ENCODE assay signal across 34 mouse cellular contexts in genomic region chr13:112252012-112252411, GRCm38 (mm10). TPM values are rescaled to one million over a fixed set of nuclear protein-coding genes. Genes with fewer than 3 reads are reported as not detected.
DNase-seq lines count a peak whose midpoint lies in the region; ATAC-seq and TF ChIP-seq lines count a peak whose summit lies in the region.
"Had no signal": no experiment of that assay in that cellular context is flagged by ENCODE, and none has a peak within 500 bp of the region (broad histone marks: within the 10 kb centered on the region; RNA-seq: fewer than 3 reads in every experiment).

No protein-coding gene starts in this region.

- no peaks in the 10 kb centered on the region for H3K36me3 ChIP-seq in forebrain, embryonic 11.5 days (ENCODE audit: control insufficient read depth, insufficient read depth, low read length)
- no peaks in the 10 kb centered on the region for H3K36me3 ChIP-seq in forebrain, postnatal 0 days (ENCODE audit: insufficient read depth)
- no peaks in the 10 kb centered on the region for H3K36me3 ChIP-seq in intestine, embryonic 16.5 days (ENCODE audit: control insufficient read depth, insufficient read depth, low read length)
- H3K36me3 ChIP-seq in intestine, postnatal 0 days (ENCODE audit: control insufficient read depth, insufficient read depth) = no peaks in the 10 kb centered on the region
- H3K36me3 ChIP-seq: embryonic facial prominence, embryonic 13.5 days; forebrain, embryonic 12.5 days; heart, embryonic 12.5 days; hindbrain, embryonic 12.5 days; intestine, embryonic 15.5 days; limb, embryonic 10.5 days; limb, embryonic 15.5 days; liver, embryonic 13.5 days; midbrain, embryonic 13.5 days; neural tube, embryonic 13.5 days had no signal

- H3K4me2 ChIP-seq in forebrain, embryonic 11.5 days (ENCODE audit: low read depth, low read length, severe bottlenecking) = no peak overlapping the region
- no peak overlapping the region for H3K4me2 ChIP-seq in forebrain, postnatal 0 days (ENCODE audit: low read depth)
- H3K4me2 ChIP-seq in intestine, embryonic 16.5 days (ENCODE audit: low read depth, low read length) = no peak overlapping the region
- H3K4me2 ChIP-seq in intestine, postnatal 0 days (replicated peaks; ENCODE audit: low read depth) = no peak overlapping the region
- H3K4me2 ChIP-seq: embryonic facial prominence, embryonic 13.5 days; forebrain, embryonic 12.5 days; hindbrain, embryonic 12.5 days; intestine, embryonic 15.5 days; limb, embryonic 15.5 days; liver, embryonic 13.5 days; midbrain, embryonic 13.5 days; neural tube, embryonic 13.5 days had no signal

- no peak for ATAC-seq in forebrain, embryonic 11.5 days (replicated peaks; ENCODE audit: low FRiP score)
- no peak for ATAC-seq in forebrain, postnatal 0 days
- ATAC-seq in intestine, embryonic 16.5 days = no peak
- ATAC-seq in intestine, postnatal 0 days = no peak
- ATAC-seq: activated CD4-positive, CD25-positive, alpha-beta regulatory T cell, adult 4 months; hindbrain, postnatal 0 days; intestine, embryonic 15.5 days; midbrain, embryonic 13.5 days had no signal

- H3K27me3 ChIP-seq in forebrain, embryonic 11.5 days (ENCODE audit: control insufficient read depth, insufficient read depth, low read length) = no peaks in the 10 kb centered on the region
- H3K27me3 ChIP-seq in forebrain, postnatal 0 days (ENCODE audit: insufficient read depth, low read length) = no peaks in the 10 kb centered on the region
- no peaks in the 10 kb centered on the region for H3K27me3 ChIP-seq in intestine, embryonic 16.5 days (replicated peaks; ENCODE audit: control insufficient read depth, insufficient read depth, low read length)
- no peaks in the 10 kb centered on the region for H3K27me3 ChIP-seq in intestine, postnatal 0 days (replicated peaks; ENCODE audit: control insufficient read depth, insufficient read depth, low read length)
- H3K27me3 ChIP-seq: embryonic facial prominence, embryonic 13.5 days; forebrain, embryonic 12.5 days; heart, embryonic 12.5 days; intestine, embryonic 15.5 days; limb, embryonic 15.5 days; liver, embryonic 13.5 days; midbrain, embryonic 13.5 days; neural tube, embryonic 13.5 days had no signal

- intact Hi-C loops in left cerebral cortex, postnatal 14 days (cut with DNase I) = no loop called here
- intact Hi-C loops in left cerebral cortex, postnatal 10 days (cut with DNase I) = no loop called here

- no peak for TF ChIP-seq CTCF in forebrain, postnatal 0 days (IDR thresholded peaks at IDR 0.05; ENCODE audit: low read depth)
- TF ChIP-seq CTCF in intestine, postnatal 0 days (IDR thresholded peaks at IDR 0.05; ENCODE audit: low read depth) = no peak

- DNase-seq in forebrain, embryonic 11.5 days (ENCODE audit: low spot score) = peak; percentile 33
- DNase-seq in forebrain, postnatal 0 days = no peak
- peak; percentile 33 for DNase-seq in 3T3-L1 (ENCODE audit: low read depth, low spot score)
- peak; percentile 75 for DNase-seq in lung, postnatal 10 days
- DNase-seq in left cerebral cortex, postnatal 14 days (ENCODE audit: low spot score in 2 of 2) = no peak
- no peak for DNase-seq in left cerebral cortex, postnatal 10 days (ENCODE audit: extremely low spot score in 1 of 2, low spot score in 2 of 2)
- DNase-seq: adrenal gland, adult 8-10 months; cerebellum, adult 11 months; cerebellum, adult 9-11 months; embryo, embryonic 11 days; gastrocnemius, postnatal 10 days; kidney, adult 9 months; kidney, postnatal 25 days; liver, embryonic 13.5 days; right cerebral cortex, postnatal 4 days; thymus, adult 18-20 months; thymus, postnatal 25 days had no signal

- H3K27ac ChIP-seq in forebrain, embryonic 11.5 days (ENCODE audit: low read depth, low read length) = no peak overlapping the region
- no peak overlapping the region for H3K27ac ChIP-seq in forebrain, postnatal 0 days (ENCODE audit: low read depth, low read length)
- peak overlapping the region; percentile 24; the same call in 1 of the 2 replicates for H3K27ac ChIP-seq in intestine, embryonic 16.5 days (ENCODE audit: low read length)
- no peak overlapping the region for H3K27ac ChIP-seq in intestine, postnatal 0 days (ENCODE audit: low read depth, low read length)
- H3K27ac ChIP-seq: embryonic facial prominence, embryonic 13.5 days; forebrain, embryonic 12.5 days; hindbrain, embryonic 12.5 days; hindbrain, postnatal 0 days; intestine, embryonic 15.5 days; limb, embryonic 10.5 days; limb, embryonic 15.5 days; liver, embryonic 13.5 days; macrophage; midbrain, embryonic 13.5 days; neural tube, embryonic 13.5 days; stomach, postnatal 0 days had no signal

- H3K4me1 ChIP-seq in forebrain, embryonic 11.5 days (replicated peaks; ENCODE audit: control insufficient read depth, insufficient read depth, low read length) = no peaks in the 10 kb centered on the region
- H3K4me1 ChIP-seq in forebrain, postnatal 0 days (ENCODE audit: insufficient read depth) = no peaks in the 10 kb centered on the region
- peaks cover 14% of the 10 kb centered on the region for H3K4me1 ChIP-seq in intestine, embryonic 16.5 days (ENCODE audit: control insufficient read depth, insufficient read depth, low read length)
- H3K4me1 ChIP-seq in intestine, postnatal 0 days (replicated peaks; ENCODE audit: control insufficient read depth, insufficient read depth, low read length) = 0 out of 2 replicates have a peak, but pooled peaks cover 2% of the 10 kb centered on the region
- H3K4me1 ChIP-seq: limb, embryonic 15.5 days; liver, embryonic 13.5 days had no signal

- H3K4me3 ChIP-seq in forebrain, embryonic 11.5 days (ENCODE audit: low read depth, low read length) = no peak overlapping the region
- no peak overlapping the region for H3K4me3 ChIP-seq in forebrain, postnatal 0 days (ENCODE audit: low read depth, low read length)
- H3K4me3 ChIP-seq in intestine, embryonic 16.5 days (ENCODE audit: low read length) = no peak overlapping the region
- H3K4me3 ChIP-seq in intestine, postnatal 0 days (ENCODE audit: low read depth, low read length) = no peak overlapping the region
- H3K4me3 ChIP-seq: embryonic facial prominence, embryonic 13.5 days; erythroblast, embryonic 14.5 days; forebrain, embryonic 12.5 days; heart, embryonic 12.5 days; hindbrain, embryonic 12.5 days; intestine, embryonic 15.5 days; limb, embryonic 10.5 days; limb, embryonic 15.5 days; liver, embryonic 13.5 days; midbrain, embryonic 13.5 days; neural tube, embryonic 13.5 days had no signal

- 85% methylated on average over 3 of the region's 3 CpGs for WGBS in forebrain, embryonic 11.5 days
- 57% methylated on average over 3 of the region's 3 CpGs for WGBS in forebrain, postnatal 0 days
- WGBS in intestine, embryonic 16.5 days = 81% methylated on average over 3 of the region's 3 CpGs
- 78% methylated on average over 3 of the region's 3 CpGs for WGBS in intestine, postnatal 0 days

- peaks cover 4% of the 10 kb centered on the region; the same call in 1 of the 2 replicates for H3K9me3 ChIP-seq in forebrain, embryonic 11.5 days (ENCODE audit: control insufficient read depth, low read length)
- no peaks in the 10 kb centered on the region for H3K9me3 ChIP-seq in forebrain, postnatal 0 days (ENCODE audit: low read length)
- peaks cover 8% of the 10 kb centered on the region; the same call in 1 of the 2 replicates for H3K9me3 ChIP-seq in intestine, embryonic 16.5 days (ENCODE audit: control insufficient read depth, low read length)
- no peaks in the 10 kb centered on the region for H3K9me3 ChIP-seq in intestine, postnatal 0 days (ENCODE audit: control insufficient read depth)
- H3K9me3 ChIP-seq: intestine, embryonic 15.5 days; liver, embryonic 13.5 days had no signal

- no peak overlapping the region for H3K9ac ChIP-seq in forebrain, embryonic 11.5 days (ENCODE audit: low read length)
- no peak overlapping the region for H3K9ac ChIP-seq in forebrain, postnatal 0 days
- no peak overlapping the region for H3K9ac ChIP-seq in intestine, embryonic 16.5 days (ENCODE audit: low read depth, low read length)
- H3K9ac ChIP-seq in intestine, postnatal 0 days (ENCODE audit: low read depth, low read length) = no peak overlapping the region
- H3K9ac ChIP-seq: embryonic facial prominence, embryonic 13.5 days; forebrain, embryonic 12.5 days; heart, embryonic 12.5 days; hindbrain, embryonic 12.5 days; intestine, embryonic 15.5 days; limb, embryonic 15.5 days; liver, embryonic 13.5 days; midbrain, embryonic 13.5 days; neural tube, embryonic 13.5 days had no signal

RNA-seq across cellular contexts. Expression of gene Ankrd55, which starts 36.2 kb away (rescaled TPM):
- polyA plus RNA-seq in forebrain, embryonic 11.5 days (2014; fragmentation: Nextera tagmentation; extraction: Ambion mirVana) = 1.1 and 1.3 TPM in 2 replicates
- 10.5 and 15.6 TPM in 2 replicates for total RNA-seq in forebrain, postnatal 0 days (2014; rRNA removed)
- polyA plus RNA-seq in forebrain, postnatal 0 days (2015; fragmentation: Nextera tagmentation; extraction: Ambion mirVana) = 3.4 and 5.7 TPM in 2 replicates
- 0.16 and 0.21 TPM in 2 replicates for polyA plus RNA-seq in intestine, embryonic 16.5 days (2015; fragmentation: Nextera tagmentation; extraction: Ambion mirVana)
- 0.37 and 0.47 TPM in 2 replicates for polyA plus RNA-seq in intestine, postnatal 0 days (2015; fragmentation: Nextera tagmentation; extraction: Ambion mirVana)
- total RNA-seq in left cerebral cortex, postnatal 14 days (2021) = 1 to 10 TPM; 3.3 to 4.0 TPM
- 1 to 10 TPM; 5.6 to 5.8 TPM for total RNA-seq in left cerebral cortex, postnatal 10 days (2021)
- total RNA-seq: gastrocnemius, postnatal 10 days; megakaryocyte-erythroid progenitor cell, adult 5-6 weeks had no signal
- polyA plus RNA-seq: erythroblast, embryonic 14.5 days had no signal

Comparison
In these comparisons a context has a peak if more than half of its experiments do, and no peak if none do; other contexts are left out.
1. DNase-seq: peak in forebrain, embryonic 11.5 days (single experiment), 3T3-L1 (single experiment) and lung, postnatal 10 days (single experiment); none in forebrain, postnatal 0 days (single experiment), left cerebral cortex, postnatal 14 days (0 of 2) and left cerebral cortex, postnatal 10 days (0 of 2).